Mouse (Mus musculus) lung, adult 18-20 months (tissue): ENCODE data around the gene Ank3.
A peak's percentile ranks its signal among the peaks of the same experiment; 100 is the strongest.

ENCODE experiments used
- DNase-seq, 2 experiments: peaks; one replicate each; pipeline ENCODE4 v3.0.0; 2022; ENCODE audit warnings: mixed read lengths in 2 of 2

Gene Ank3

DNA sequence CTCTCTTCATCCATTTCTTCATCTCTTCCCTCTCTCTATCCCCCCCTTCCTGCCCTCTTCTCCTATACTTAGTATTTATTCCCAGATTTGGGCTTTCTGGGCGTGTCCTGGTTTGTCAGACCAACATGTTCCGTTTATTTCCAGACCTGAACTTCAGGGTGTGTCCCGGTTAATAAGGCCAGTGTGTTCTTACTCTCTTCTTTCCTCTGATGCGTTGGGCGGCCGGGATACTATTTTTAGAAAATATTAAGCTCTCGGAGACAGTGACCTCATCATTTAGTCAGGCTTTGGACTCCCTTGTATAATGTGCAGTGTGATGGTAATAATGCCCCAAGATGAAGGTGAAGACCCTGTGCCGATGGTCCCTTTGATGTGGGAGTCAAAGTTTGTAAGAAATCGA, 546.3 kb downstream of the Ank3 start:
- DNase-seq, result no peak

- no peak for DNase-seq
Observed at GRCm38 (mm10) chr10:69945870-69946269, 547.3 kb downstream of the Ank3 start.

DNA sequence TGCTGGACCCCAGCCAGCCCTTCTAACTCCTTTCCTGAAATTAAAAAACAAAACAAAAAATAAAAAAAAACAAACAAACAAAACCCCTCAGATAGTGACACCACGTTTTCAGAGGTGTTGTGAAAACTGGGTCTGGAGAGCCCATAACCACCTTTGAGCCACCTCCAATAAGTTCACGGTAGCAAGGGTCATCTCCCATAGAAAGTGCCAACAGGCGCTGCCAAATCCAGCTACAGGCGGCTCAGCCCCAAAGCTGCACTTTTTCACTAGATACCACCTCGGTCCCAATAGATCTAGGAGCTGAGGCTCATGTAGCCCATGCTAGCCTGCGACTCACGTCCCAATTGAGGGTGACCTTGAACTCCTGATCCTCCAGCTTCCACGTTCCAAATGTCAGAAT, 547.7 kb downstream of the Ank3 start:
- DNase-seq, result no peak

DNA sequence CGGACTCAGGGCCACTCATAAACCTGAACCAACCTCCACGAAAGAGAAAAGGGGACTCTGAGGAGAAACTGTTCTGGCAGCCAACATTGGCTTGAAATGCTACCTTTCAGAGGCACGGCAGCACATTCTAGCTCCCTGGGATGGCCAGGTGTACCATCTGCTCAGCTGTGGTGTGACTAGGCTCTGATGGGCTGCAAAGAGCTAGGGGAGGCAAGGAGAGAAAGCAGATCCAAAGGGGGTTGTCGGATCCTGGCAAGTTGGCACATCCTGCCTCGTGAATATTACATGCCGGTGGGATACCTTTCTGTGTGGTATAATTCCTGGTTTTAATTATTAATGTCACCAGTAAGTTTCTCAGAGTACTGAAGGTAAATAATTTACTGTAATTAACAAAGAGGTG, 548.5 kb downstream of the Ank3 start:
- DNase-seq, result no peak

GRCm38 (mm10) chr10:69950236-69950918, 551.8 kb downstream of the Ank3 start:
- DNase-seq, result no peak

DNA sequence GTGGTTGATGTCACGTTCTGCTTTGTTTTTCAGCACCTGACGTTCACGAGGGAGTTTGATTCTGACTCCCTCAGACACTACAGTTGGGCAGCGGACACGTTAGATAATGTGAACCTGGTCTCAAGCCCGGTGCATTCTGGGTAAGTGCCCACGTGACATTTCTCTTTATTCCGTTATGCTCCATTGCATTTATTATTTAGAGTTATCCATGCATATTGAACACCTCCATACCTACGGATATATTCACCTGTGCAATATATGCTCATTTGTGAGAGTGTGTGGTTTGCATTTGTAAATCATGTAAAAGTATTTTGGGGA, 552.3 kb downstream of the Ank3 start:
- no peak for DNase-seq

GRCm38 (mm10) chr10:69951426-69951825, 552.9 kb downstream of the Ank3 start:
- no peak for DNase-seq

GRCm38 (mm10) chr10:69952316-69952715, 553.7 kb downstream of the Ank3 start:
- DNase-seq, result no peak

DNA sequence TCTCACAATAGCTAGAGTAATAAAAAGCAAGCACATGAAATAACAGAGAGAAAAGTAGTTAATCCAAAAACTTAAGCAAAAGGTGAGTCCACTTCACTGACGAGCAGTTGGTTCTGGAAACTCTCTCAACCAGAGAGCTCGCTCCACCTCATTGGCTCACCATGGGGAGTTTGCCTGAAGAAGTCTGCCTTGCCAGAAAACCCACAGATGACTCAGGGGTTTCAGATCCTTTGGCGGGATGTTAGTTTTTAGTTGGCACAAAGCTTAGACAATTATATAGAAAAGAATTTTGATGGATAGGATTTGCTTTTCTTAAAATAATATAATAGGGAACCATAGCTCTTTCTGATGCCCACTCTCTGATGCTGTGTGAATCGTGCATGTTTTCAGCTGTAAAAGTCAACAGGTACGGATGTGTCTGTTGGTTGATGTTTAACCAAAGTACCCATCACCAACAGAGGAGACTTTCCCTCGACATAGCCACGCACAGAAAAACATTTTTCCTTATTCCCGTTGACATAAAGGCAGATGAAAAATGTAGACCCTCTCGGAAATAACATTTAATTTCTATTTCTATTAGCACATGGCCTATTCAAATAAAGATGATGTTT, 556.2 kb downstream of the Ank3 start:
- DNase-seq, result no peak

DNA sequence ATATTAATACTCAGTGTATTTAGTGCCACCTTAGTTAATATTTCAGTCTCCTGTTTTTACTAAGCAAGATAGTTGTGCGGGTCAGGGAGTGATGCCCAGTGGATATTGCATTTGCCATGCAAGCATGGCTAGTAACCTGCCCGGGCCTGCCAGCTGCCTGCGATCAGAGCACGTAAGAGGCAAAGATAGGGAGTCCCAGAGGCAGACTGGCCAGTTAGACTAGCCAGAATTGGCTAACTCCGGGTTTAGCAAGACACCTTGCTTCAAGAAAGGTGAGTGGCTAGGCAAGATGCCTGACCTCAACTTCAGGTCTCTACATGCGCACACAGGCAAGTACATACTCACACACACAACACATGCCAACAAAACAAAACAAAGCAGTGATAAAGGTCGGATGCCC, 563.7 kb downstream of the Ank3 start:
- peak; percentile 25 to 60 for DNase-seq

DNA sequence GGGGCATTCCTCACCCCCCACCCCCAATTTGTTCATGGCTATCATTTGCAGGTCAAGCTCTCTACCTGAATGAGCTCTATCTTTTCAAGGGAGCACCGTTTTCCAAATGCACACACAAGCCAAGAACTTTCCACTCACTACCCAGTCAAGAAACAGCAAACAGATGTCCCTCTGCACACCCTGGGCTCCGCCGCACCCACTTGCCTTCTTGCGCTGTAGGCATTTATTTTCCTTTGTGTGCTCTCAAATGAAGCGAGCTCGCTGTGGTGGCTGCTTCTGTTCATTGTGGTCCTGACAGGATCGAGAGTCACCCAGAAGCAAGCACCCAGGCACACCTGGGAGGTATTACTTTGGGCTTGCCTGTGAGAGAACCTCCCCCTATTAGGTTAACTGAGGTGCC, 564.4 kb downstream of the Ank3 start:
- no peak for DNase-seq

- DNase-seq, result peak in 1 of 2 experiments; percentile 24
Observed at GRCm38 (mm10) chr10:69964611-69965010, 566.0 kb downstream of the Ank3 start.

DNA sequence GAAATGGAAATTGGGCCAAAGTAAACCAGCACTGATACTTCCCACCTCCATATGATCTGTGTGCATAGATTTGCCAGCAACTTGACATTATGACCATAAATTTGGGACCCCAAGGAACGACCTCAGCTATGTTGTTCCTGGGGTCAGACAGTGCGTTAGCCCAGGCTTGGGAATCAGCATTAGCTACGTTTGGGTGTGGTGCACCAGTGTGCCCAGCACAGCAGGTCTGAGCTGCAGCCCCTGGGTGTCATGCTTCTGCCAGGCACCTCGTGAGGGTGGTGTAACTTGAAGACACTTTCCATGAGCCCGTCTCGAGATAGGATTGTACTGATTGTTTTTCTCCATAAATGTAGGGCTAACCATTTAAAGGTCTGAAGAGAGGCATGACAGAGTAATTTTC, 566.5 kb downstream of the Ank3 start:
- DNase-seq, result no peak

DNA sequence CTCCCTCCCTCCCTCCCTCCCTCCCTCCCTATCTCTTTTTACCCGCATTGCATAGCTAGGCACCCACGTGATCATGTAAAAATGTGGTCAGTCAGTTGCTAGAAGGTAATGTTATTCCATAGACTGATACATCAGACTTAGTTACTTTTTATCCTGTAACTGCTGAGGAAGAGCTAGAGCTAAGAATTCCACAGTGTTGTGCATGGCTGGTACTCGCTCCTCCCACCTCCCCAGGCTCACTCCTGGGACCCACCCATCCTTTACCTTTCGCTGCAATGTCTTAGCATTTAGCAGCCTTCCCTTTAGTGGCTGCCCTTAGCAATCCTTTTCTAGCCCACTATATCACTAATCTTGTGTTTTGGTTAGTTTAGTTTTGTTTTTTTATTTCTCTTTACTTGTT, 569.4 kb downstream of the Ank3 start:
- DNase-seq, result no peak

DNA sequence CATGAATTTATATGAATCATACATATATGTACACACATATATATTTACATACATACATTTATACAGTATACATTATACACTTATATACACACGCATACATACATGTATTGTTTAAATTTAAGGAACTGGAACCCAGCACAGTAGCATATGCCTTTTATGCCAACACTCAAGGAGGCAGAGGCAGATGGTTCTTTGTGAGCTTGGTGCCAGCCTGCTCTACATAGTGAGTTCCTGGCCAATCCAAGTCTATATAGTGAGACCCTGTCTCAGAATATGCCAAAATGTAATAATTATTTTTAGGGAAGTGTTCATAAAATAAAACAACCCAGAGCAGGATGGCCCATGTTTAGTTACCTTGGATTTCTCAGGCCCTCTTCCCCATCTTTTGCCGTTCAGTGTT, 581.1 kb downstream of the Ank3 start:
- no peak for DNase-seq

DNA sequence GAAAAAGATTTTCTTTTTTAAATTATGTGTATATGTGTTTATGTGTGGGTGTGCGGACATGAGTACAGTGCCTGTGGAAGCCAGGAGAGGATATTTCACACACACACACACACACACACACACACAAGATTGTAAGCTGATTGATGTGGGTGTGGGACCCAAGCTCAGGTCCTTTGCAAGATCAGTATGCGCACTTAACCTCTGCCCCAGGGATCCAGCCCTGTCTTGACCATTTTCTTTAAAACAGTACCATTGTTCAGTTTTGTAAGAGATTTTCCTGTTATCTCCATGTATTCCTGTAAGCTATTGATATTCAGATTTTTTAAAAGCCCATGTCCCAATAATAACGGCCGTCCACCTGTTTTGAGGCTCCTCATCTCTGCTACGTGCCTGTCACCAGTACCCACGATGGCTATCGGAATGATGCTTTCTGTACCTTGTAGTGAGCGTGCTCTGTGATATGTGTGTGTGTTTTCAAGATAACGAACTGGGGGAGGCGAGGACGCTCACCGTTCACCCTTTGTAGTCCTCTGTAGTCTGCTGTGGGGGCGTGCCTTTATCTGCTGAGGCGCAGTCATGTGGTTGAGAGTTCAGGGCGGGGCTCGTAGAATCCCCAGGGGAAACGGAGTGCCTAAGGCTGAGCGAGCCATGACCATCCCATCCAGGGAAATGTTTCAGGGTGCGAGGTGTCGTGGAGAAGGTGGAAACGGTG, 583.0 kb downstream of the Ank3 start:
- DNase-seq, result no peak

DNA sequence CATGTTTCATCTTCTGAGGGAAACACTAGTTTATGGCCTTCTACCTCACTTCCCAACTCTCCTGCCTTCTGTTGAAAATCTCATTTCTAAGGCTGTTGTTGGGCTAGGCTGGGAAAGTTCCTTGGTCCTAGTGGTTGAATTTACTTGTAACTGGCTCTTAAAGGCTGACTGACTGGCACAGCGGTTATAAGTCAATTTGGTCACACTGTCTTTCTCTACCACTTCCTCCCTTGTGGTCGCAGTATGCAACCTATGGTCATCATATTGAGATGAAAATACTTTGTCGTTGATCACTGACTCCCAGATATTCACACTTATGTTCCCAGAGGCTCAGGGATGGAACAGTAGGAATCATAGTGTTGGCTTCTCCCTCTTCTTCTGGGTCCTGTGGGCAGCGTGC, 584.1 kb downstream of the Ank3 start:
- no peak for DNase-seq

DNA sequence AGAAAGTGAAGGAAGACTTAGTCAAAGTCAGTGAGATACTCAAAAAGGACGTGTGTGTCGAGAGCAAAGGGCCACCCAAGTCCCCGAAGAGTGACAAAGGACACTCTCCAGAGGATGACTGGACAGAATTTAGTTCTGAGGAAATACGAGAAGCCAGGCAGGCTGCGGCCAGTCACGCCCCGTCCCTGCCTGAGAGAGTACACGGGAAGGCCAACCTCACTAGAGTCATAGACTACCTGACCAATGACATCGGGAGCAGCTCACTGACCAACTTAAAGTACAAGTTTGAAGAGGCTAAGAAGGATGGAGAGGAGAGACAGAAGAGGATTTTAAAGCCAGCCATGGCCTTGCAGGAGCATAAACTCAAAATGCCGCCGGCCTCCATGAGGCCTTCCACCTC, 588.9 kb downstream of the Ank3 start:
- no peak for DNase-seq

- DNase-seq, result no peak
Observed at GRCm38 (mm10) chr10:69997082-69997481, 598.5 kb downstream of the Ank3 start.

- no peak for DNase-seq
Observed at GRCm38 (mm10) chr10:70004058-70004457, 605.5 kb downstream of the Ank3 start.

- DNase-seq, result no peak
Observed at GRCm38 (mm10) chr10:70004831-70005230, 606.3 kb downstream of the Ank3 start.

GRCm38 (mm10) chr10:70006380-70006779, 607.8 kb downstream of the Ank3 start:
- DNase-seq, result no peak

DNA sequence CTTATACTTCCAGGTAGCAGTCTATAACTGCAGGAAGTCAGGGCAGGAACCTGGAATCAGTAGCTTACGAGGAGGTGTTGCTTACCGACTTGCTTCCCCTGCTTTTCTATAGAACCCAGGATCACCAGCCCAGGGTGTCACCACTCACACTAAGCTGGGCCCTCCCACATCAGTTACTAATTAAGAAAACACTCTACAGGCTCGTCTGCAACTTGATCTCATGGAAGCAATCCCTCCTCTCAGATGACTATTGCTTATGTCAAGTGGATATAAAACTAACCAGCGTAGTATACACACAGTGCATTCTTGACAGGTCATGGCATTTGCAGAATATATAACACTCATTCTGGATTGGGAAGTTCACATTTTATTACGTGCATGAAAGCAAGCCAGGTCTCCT, 613.2 kb downstream of the Ank3 start:
- DNase-seq, result no peak

GRCm38 (mm10) chr10:70013931-70014330, 615.4 kb downstream of the Ank3 start:
- no peak for DNase-seq

GRCm38 (mm10) chr10:70015201-70015600, 616.6 kb downstream of the Ank3 start:
- DNase-seq, result no peak
